Mouse (Mus musculus): ENCODE data around the gene Tsr2. TPM values are rescaled to one million over a fixed set of nuclear protein-coding genes. Genes with fewer than 3 reads are reported as not detected.

Tsr2 gene
- polyA plus RNA-seq, 1 experiment from 2014 or later, result 22.6 TPM

DNA sequence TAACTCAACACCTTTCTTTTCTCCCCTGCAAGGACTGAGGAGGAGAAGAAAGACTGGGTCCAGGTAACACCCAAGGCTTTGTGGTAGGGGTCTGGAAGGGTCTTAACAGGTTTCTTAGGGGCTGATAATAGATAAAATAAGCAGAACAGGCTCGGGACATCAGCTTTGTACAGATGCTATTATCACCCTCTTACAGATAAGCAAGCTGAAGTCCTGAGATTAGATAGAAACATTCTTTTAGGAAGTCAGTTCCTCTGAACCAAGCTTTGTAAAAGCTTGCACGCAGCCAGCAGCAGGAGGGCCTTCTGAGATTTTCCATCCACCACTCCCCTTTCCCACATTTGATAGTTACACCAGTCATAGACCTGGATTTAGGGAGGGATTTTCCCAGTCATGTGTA lies 10.7 kb downstream of the Tsr2 start:
- H3K9ac ChIP-seq (ENCODE audit: low read depth, low read length), result no peak overlapping the region
- ATAC-seq (replicated peaks; ENCODE audit: insufficient number of reproducible peaks, low FRiP score, low TSS enrichment), result no peak
- H3K27me3 ChIP-seq (ENCODE audit: control insufficient read depth, insufficient read depth, low read length), result no peaks in the 10 kb centered on the region
- H3K4me3 ChIP-seq (ENCODE audit: low read depth, low read length), result no peak overlapping the region
- no peaks in the 10 kb centered on the region for H3K9me3 ChIP-seq (replicated peaks; ENCODE audit: control insufficient read depth, low read length)
- no peaks in the 10 kb centered on the region for H3K4me1 ChIP-seq (ENCODE audit: control insufficient read depth, insufficient read depth, low read length)
- H3K27ac ChIP-seq (ENCODE audit: low read depth, low read length), result no peak overlapping the region
- 47% methylated on average over 2 of the region's 2 CpGs for WGBS (ENCODE audit: insufficient replicate concordance)
- no peaks in the 10 kb centered on the region for H3K36me3 ChIP-seq (ENCODE audit: control insufficient read depth, insufficient read depth, low read length)
- no peak overlapping the region for H3K4me2 ChIP-seq

- Histone ChIP-seq H3K9ac (ENCODE audit: low read depth, low read length) (no peak overlapping the region), H3K27ac (ENCODE audit: low read depth, low read length) (no peak overlapping the region), H3K36me3 (ENCODE audit: control insufficient read depth, insufficient read depth, low read length) (no peaks in the 10 kb centered on the region), H3K4me1 (ENCODE audit: control insufficient read depth, insufficient read depth, low read length) (no peaks in the 10 kb centered on the region), H3K27me3 (ENCODE audit: control insufficient read depth, insufficient read depth, low read length) (no peaks in the 10 kb centered on the region), H3K4me3 (ENCODE audit: low read depth, low read length) (no peak overlapping the region), H3K4me2 (no peak overlapping the region), H3K9me3 (replicated peaks; ENCODE audit: control insufficient read depth, low read length) (no peaks in the 10 kb centered on the region)
- WGBS (ENCODE audit: insufficient replicate concordance), result 78% methylated on average over 4 of the region's 4 CpGs
- no peak for ATAC-seq (replicated peaks; ENCODE audit: insufficient number of reproducible peaks, low FRiP score, low TSS enrichment)
Measured at GRCm38 (mm10) chrX:151076941-151077485, 19.3 kb downstream of the Tsr2 start.

- Histone ChIP-seq H3K9ac (ENCODE audit: low read depth, low read length) (no peak overlapping the region), H3K27ac (ENCODE audit: low read depth, low read length) (no peak overlapping the region), H3K4me2 (no peak overlapping the region), H3K4me3 (ENCODE audit: low read depth, low read length) (no peak overlapping the region), H3K9me3 (replicated peaks; ENCODE audit: control insufficient read depth, low read length) (no peaks in the 10 kb centered on the region), H3K36me3 (ENCODE audit: control insufficient read depth, insufficient read depth, low read length) (no peaks in the 10 kb centered on the region), H3K27me3 (ENCODE audit: control insufficient read depth, insufficient read depth, low read length) (no peaks in the 10 kb centered on the region), H3K4me1 (ENCODE audit: control insufficient read depth, insufficient read depth, low read length) (no peaks in the 10 kb centered on the region)
- WGBS (ENCODE audit: insufficient replicate concordance), result 90% methylated on average over 5 of the region's 5 CpGs
- no peak for ATAC-seq (replicated peaks; ENCODE audit: insufficient number of reproducible peaks, low FRiP score, low TSS enrichment)
Measured at GRCm38 (mm10) chrX:151076007-151076406, 20.3 kb downstream of the Tsr2 start.

DNA sequence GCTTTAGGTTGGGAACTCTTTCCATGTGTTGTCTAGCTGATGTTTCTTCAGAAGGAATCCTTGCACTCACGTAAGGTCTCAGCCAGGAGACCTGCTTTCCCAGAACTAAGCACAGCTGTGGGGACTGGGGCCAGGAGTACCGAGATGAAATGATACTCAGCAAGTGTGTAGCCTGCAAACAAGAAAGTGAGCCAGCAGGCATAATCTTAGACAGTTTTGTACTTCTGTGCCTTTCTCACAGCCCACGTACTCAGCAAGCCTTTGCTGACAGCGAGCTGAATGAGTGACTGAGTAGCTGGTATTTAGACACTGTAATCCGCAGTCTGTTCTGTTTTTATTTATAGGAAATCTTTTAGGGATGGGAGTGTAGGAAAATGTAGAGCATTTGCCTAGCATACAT lies 28.5 kb downstream of the Tsr2 start:
- no peaks in the 10 kb centered on the region for H3K9me3 ChIP-seq (replicated peaks; ENCODE audit: control insufficient read depth, low read length)
- H3K36me3 ChIP-seq (ENCODE audit: control insufficient read depth, insufficient read depth, low read length), result no peaks in the 10 kb centered on the region
- no peak for ATAC-seq (replicated peaks; ENCODE audit: insufficient number of reproducible peaks, low FRiP score, low TSS enrichment)
- no peaks in the 10 kb centered on the region for H3K27me3 ChIP-seq (ENCODE audit: control insufficient read depth, insufficient read depth, low read length)
- WGBS (ENCODE audit: insufficient replicate concordance), result 82% methylated on average over 5 of the region's 5 CpGs
- H3K4me2 ChIP-seq, result no peak overlapping the region
- H3K4me1 ChIP-seq (ENCODE audit: control insufficient read depth, insufficient read depth, low read length), result no peaks in the 10 kb centered on the region
- no peak overlapping the region for H3K9ac ChIP-seq (ENCODE audit: low read depth, low read length)
- H3K27ac ChIP-seq (ENCODE audit: low read depth, low read length), result no peak overlapping the region
- H3K4me3 ChIP-seq (ENCODE audit: low read depth, low read length), result no peak overlapping the region

GRCm38 (mm10) chrX:151066071-151066666 lies 30.2 kb downstream of the Tsr2 start:
- ATAC-seq (replicated peaks; ENCODE audit: insufficient number of reproducible peaks, low FRiP score, low TSS enrichment), result no peak
- Histone ChIP-seq H3K4me3 (ENCODE audit: low read depth, low read length) (no peak overlapping the region), H3K9ac (ENCODE audit: low read depth, low read length) (no peak overlapping the region), H3K27me3 (ENCODE audit: control insufficient read depth, insufficient read depth, low read length) (no peaks in the 10 kb centered on the region), H3K9me3 (replicated peaks; ENCODE audit: control insufficient read depth, low read length) (no peaks in the 10 kb centered on the region), H3K4me1 (ENCODE audit: control insufficient read depth, insufficient read depth, low read length) (no peaks in the 10 kb centered on the region), H3K4me2 (no peak overlapping the region), H3K27ac (ENCODE audit: low read depth, low read length) (no peak overlapping the region), H3K36me3 (ENCODE audit: control insufficient read depth, insufficient read depth, low read length) (no peaks in the 10 kb centered on the region)
- 79% methylated on average over 7 of the region's 7 CpGs for WGBS (ENCODE audit: insufficient replicate concordance)

DNA sequence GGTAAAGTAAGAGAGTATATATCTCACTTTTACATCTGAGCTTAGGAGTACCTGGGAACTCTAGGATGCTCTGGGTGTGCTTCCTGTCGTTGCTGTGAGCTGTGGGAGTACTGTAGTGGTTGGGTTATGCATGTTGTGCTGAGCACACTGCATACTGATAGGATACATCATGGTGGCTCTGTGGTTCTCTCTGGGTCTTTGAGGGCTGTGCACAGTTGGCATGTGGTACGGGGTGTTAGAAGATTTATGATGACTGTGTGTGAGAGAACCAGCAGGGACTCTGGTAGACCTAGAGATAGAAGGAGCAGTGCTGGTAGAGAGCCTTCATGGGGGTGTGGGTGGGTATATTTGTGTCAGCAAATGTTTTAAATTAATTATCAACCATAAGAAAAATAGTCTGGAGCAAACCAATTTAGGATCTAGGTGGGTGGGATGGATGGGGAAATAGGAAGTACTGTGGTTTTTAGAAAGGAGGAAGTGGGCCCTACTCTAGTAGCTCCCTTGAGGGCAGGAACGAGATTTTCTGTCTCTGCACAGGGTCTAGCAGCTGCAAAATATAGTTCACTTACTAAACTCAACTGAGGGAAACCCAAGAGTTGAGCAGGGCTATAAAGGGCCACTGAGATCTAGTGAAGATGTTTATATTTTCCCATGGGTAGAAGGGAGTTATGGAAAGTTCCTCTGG lies 34.6 kb downstream of the Tsr2 start:
- H3K4me1 ChIP-seq (ENCODE audit: control insufficient read depth, insufficient read depth, low read length), result no peaks in the 10 kb centered on the region

GRCm38 (mm10) chrX:151059346-151059745 lies 37.0 kb downstream of the Tsr2 start:
- no peak overlapping the region for H3K4me2 ChIP-seq
- no peaks in the 10 kb centered on the region for H3K9me3 ChIP-seq (replicated peaks; ENCODE audit: control insufficient read depth, low read length)
- no peaks in the 10 kb centered on the region for H3K27me3 ChIP-seq (ENCODE audit: control insufficient read depth, insufficient read depth, low read length)
- 83% methylated on average over 1 of the region's 1 CpGs for WGBS (ENCODE audit: insufficient replicate concordance)
- H3K4me1 ChIP-seq (ENCODE audit: control insufficient read depth, insufficient read depth, low read length), result peaks cover 4% of the 10 kb centered on the region
- no peak overlapping the region for H3K27ac ChIP-seq (ENCODE audit: low read depth, low read length)
- ATAC-seq (replicated peaks; ENCODE audit: insufficient number of reproducible peaks, low FRiP score, low TSS enrichment), result no peak
- no peak overlapping the region for H3K9ac ChIP-seq (ENCODE audit: low read depth, low read length)
- no peaks in the 10 kb centered on the region for H3K36me3 ChIP-seq (ENCODE audit: control insufficient read depth, insufficient read depth, low read length)
- H3K4me3 ChIP-seq (ENCODE audit: low read depth, low read length), result no peak overlapping the region

More for the DNA sequence above, 34.6 kb downstream of the Tsr2 start:
- Histone ChIP-seq H3K9ac (ENCODE audit: low read depth, low read length) (no peak overlapping the region), H3K27ac (ENCODE audit: low read depth, low read length) (no peak overlapping the region), H3K9me3 (replicated peaks; ENCODE audit: control insufficient read depth, low read length) (no peaks in the 10 kb centered on the region), H3K4me2 (no peak overlapping the region), H3K27me3 (ENCODE audit: control insufficient read depth, insufficient read depth, low read length) (no peaks in the 10 kb centered on the region), H3K36me3 (ENCODE audit: control insufficient read depth, insufficient read depth, low read length) (no peaks in the 10 kb centered on the region), H3K4me3 (ENCODE audit: low read depth, low read length) (no peak overlapping the region)
- ATAC-seq (replicated peaks; ENCODE audit: insufficient number of reproducible peaks, low FRiP score, low TSS enrichment), result no peak
- 70% methylated on average over 3 of the region's 3 CpGs for WGBS (ENCODE audit: insufficient replicate concordance)

DNA sequence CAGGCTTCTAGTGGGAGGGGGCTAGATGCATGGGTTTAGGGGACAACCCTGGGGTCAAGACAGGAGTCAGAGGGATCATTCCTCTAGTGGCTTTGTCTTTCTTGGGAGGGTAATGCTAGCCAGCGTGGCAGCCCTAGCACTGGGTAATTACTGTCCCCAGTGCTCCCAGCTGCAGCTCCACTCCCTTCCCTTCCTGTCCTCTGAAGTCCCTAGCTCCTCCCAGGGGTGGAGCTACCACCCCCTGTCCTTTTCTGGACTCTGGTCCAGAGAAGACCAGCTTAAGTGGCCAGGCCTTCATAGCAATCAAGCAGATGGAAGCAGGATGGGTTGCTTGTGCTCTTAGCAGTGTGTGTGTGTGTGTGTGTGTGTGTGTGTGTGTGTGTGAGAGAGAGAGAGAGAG lies 40.8 kb downstream of the Tsr2 start:
- WGBS (ENCODE audit: insufficient replicate concordance), result 18% methylated on average over 1 of the region's 1 CpGs
- no peak overlapping the region for H3K27ac ChIP-seq (ENCODE audit: low read depth, low read length)

DNA sequence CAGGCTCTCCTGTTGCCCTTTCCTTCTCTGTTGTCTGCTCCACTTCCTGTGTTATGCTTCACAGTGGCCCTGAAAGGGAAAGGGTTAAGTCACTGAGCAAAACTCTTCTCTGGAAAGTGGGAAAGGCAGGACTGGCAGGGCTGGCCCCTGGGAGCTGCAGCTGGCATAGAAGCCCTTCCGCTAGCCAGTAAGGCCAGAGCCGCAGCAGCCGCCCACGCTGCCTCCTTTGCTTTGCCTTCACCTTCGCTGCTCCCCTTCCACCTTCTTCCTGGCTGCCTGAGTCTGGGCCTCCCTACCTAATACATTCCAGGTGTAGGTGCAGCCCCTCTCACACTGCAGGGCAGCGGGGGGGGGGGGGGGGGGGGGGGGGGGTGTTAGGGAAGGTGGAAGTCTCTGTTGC lies 41.9 kb downstream of the Tsr2 start:
- no peaks in the 10 kb centered on the region for H3K9me3 ChIP-seq (replicated peaks; ENCODE audit: control insufficient read depth, low read length)
- H3K27me3 ChIP-seq (ENCODE audit: control insufficient read depth, insufficient read depth, low read length), result no peaks in the 10 kb centered on the region
- no peak; the same call in 1 of the 2 replicates for ATAC-seq (replicated peaks; ENCODE audit: insufficient number of reproducible peaks, low FRiP score, low TSS enrichment)
- no peak overlapping the region for H3K9ac ChIP-seq (ENCODE audit: low read depth, low read length)
- H3K4me1 ChIP-seq (ENCODE audit: control insufficient read depth, insufficient read depth, low read length), result peaks cover 15% of the 10 kb centered on the region
- no peak overlapping the region; the same call in 1 of the 2 replicates for H3K27ac ChIP-seq (ENCODE audit: low read depth, low read length)
- WGBS (ENCODE audit: insufficient replicate concordance), result 53% methylated on average over 5 of the region's 6 CpGs
- H3K4me2 ChIP-seq, result no peak overlapping the region
- no peaks in the 10 kb centered on the region for H3K36me3 ChIP-seq (ENCODE audit: control insufficient read depth, insufficient read depth, low read length)
- no peak overlapping the region for H3K4me3 ChIP-seq (ENCODE audit: low read depth, low read length)

More for the DNA sequence above, 40.8 kb downstream of the Tsr2 start:
- no peaks in the 10 kb centered on the region for H3K27me3 ChIP-seq (ENCODE audit: control insufficient read depth, insufficient read depth, low read length)
- no peak for ATAC-seq (replicated peaks; ENCODE audit: insufficient number of reproducible peaks, low FRiP score, low TSS enrichment)
- H3K4me2 ChIP-seq, result no peak overlapping the region
- H3K4me3 ChIP-seq (ENCODE audit: low read depth, low read length), result no peak overlapping the region
- no peaks in the 10 kb centered on the region for H3K36me3 ChIP-seq (ENCODE audit: control insufficient read depth, insufficient read depth, low read length)
- no peak overlapping the region for H3K9ac ChIP-seq (ENCODE audit: low read depth, low read length)
- peaks cover 15% of the 10 kb centered on the region for H3K4me1 ChIP-seq (ENCODE audit: control insufficient read depth, insufficient read depth, low read length)
- no peaks in the 10 kb centered on the region for H3K9me3 ChIP-seq (replicated peaks; ENCODE audit: control insufficient read depth, low read length)
